Mouse (Mus musculus) E14TG2a.4 (cell line): ENCODE measurements at regions not wholly inside any gene's neighbourhood (a gene's known extent, or its start where the extent isn't known, plus 50 kb on each side); places are given as distances from the start of the nearest gene placed in this dataset.

Experiments used
- CTCF ChIP-seq: conservative IDR thresholded peaks from 2 replicates; pipeline ENCODE4 v1.5.1; 2014; ENCODE audit warnings: low read length
- POU5F1 ChIP-seq: IDR thresholded peaks from 2 replicates; pipeline ENCODE4 v1.6.1; 2014; ENCODE audit warnings: low read length, borderline replicate concordance

GRCm38 (mm10) chr13:97819036-97819435, 58.6 kb upstream of the Gm10260 start:
- TF ChIP-seq CTCF (no peak), POU5F1 (no peak)
